Mouse (Mus musculus): ENCODE measurements around the gene Dglucy. TPM values are rescaled to one million over a fixed set of nuclear protein-coding genes. Genes with fewer than 3 reads are reported as not detected.

The Dglucy gene
- polyA plus RNA-seq, 1 experiment, result 6.4 TPM

- no peak for TF ChIP-seq CTCF (IDR thresholded peaks at IDR 0.05; ENCODE audit: insufficient read depth, low read length)
- TF ChIP-seq POLR2A (IDR thresholded peaks at IDR 0.05; ENCODE audit: borderline replicate concordance, extremely low read depth, low read depth, low read length), result no peak
- 63% methylated on average over 11 of the region's 11 CpGs for WGBS
- Histone ChIP-seq H3K4me1 (ENCODE audit: control insufficient read depth, insufficient read depth, low read length) (peaks cover 2% of the 10 kb centered on the region; the same call in 1 of the 2 replicates), H3K4me3 (replicated peaks; ENCODE audit: extremely low read depth, low read depth, low read length) (no peak overlapping the region)
- DNase-seq, result no peak
Measured at GRCm38 (mm10) chr12:100762663-100763425, 16.0 kb upstream of the Dglucy start.

- 26% methylated on average over 13 of the region's 13 CpGs for WGBS
Measured at GRCm38 (mm10) chr12:100764329-100765018, 14.4 kb upstream of the Dglucy start.

GRCm38 (mm10) chr12:100769871-100770270 is 9.0 kb upstream of the Dglucy start:
- peaks cover 6% of the 10 kb centered on the region for H3K4me1 ChIP-seq (ENCODE audit: control insufficient read depth, insufficient read depth, low read length)
- TF ChIP-seq CTCF (IDR thresholded peaks at IDR 0.05; ENCODE audit: insufficient read depth, low read length), result no peak
- no peak for TF ChIP-seq POLR2A (IDR thresholded peaks at IDR 0.05; ENCODE audit: borderline replicate concordance, extremely low read depth, low read depth, low read length)
- WGBS, result 89% methylated on average over 6 of the region's 6 CpGs
- no peak for DNase-seq
- H3K4me3 ChIP-seq (replicated peaks; ENCODE audit: extremely low read depth, low read depth, low read length), result no peak overlapping the region

More at GRCm38 (mm10) chr12:100764329-100765018, 14.4 kb upstream of the Dglucy start:
- no peak for DNase-seq
- H3K4me1 ChIP-seq (ENCODE audit: control insufficient read depth, insufficient read depth, low read length), result peaks cover 2% of the 10 kb centered on the region; the same call in 1 of the 2 replicates
- no peak overlapping the region for H3K4me3 ChIP-seq (replicated peaks; ENCODE audit: extremely low read depth, low read depth, low read length)
- TF ChIP-seq CTCF (IDR thresholded peaks at IDR 0.05; ENCODE audit: insufficient read depth, low read length) (no peak), POLR2A (IDR thresholded peaks at IDR 0.05; ENCODE audit: borderline replicate concordance, extremely low read depth, low read depth, low read length) (no peak)

- H3K4me3 ChIP-seq (replicated peaks; ENCODE audit: extremely low read depth, low read depth, low read length), result no peak overlapping the region
- H3K4me1 ChIP-seq (ENCODE audit: control insufficient read depth, insufficient read depth, low read length), result peaks cover 5% of the 10 kb centered on the region; the same call in 1 of the 2 replicates
- TF ChIP-seq POLR2A (IDR thresholded peaks at IDR 0.05; ENCODE audit: borderline replicate concordance, extremely low read depth, low read depth, low read length), result no peak
- TF ChIP-seq CTCF (IDR thresholded peaks at IDR 0.05; ENCODE audit: insufficient read depth, low read length), result no peak
- DNase-seq, result no peak
- WGBS, result 58% methylated on average over 3 of the region's 3 CpGs
Measured at GRCm38 (mm10) chr12:100770765-100771164, 8.1 kb upstream of the Dglucy start.

- WGBS, result 13% methylated on average over 7 of the region's 7 CpGs
- no peak overlapping the region for H3K4me3 ChIP-seq (replicated peaks; ENCODE audit: extremely low read depth, low read depth, low read length)
- TF ChIP-seq POLR2A (IDR thresholded peaks at IDR 0.05; ENCODE audit: borderline replicate concordance, extremely low read depth, low read depth, low read length) (no peak), CTCF (IDR thresholded peaks at IDR 0.05; ENCODE audit: insufficient read depth, low read length) (peak; percentile 52; the same call in 1 of the 2 replicates)
- DNase-seq, result no peak
- H3K4me1 ChIP-seq (ENCODE audit: control insufficient read depth, insufficient read depth, low read length), result peaks cover 11% of the 10 kb centered on the region; the same call in 1 of the 2 replicates
Measured at GRCm38 (mm10) chr12:100772230-100772984, 6.5 kb upstream of the Dglucy start.

- TF ChIP-seq CTCF (IDR thresholded peaks at IDR 0.05; ENCODE audit: insufficient read depth, low read length) (no peak), POLR2A (IDR thresholded peaks at IDR 0.05; ENCODE audit: borderline replicate concordance, extremely low read depth, low read depth, low read length) (no peak)
- WGBS, result 52% methylated on average over 7 of the region's 7 CpGs
- peaks cover 17% of the 10 kb centered on the region for H3K4me1 ChIP-seq (ENCODE audit: control insufficient read depth, insufficient read depth, low read length)
- no peak overlapping the region for H3K4me3 ChIP-seq (replicated peaks; ENCODE audit: extremely low read depth, low read depth, low read length)
- DNase-seq, result no peak
Measured at GRCm38 (mm10) chr12:100774756-100775155, 4.1 kb upstream of the Dglucy start.

- Histone ChIP-seq H3K4me1 (ENCODE audit: control insufficient read depth, insufficient read depth, low read length) (peaks cover 17% of the 10 kb centered on the region), H3K4me3 (replicated peaks; ENCODE audit: extremely low read depth, low read depth, low read length) (no peak overlapping the region)
- no peak for DNase-seq
- no peak for TF ChIP-seq POLR2A (IDR thresholded peaks at IDR 0.05; ENCODE audit: borderline replicate concordance, extremely low read depth, low read depth, low read length)
- TF ChIP-seq CTCF (IDR thresholded peaks at IDR 0.05; ENCODE audit: insufficient read depth, low read length), result no peak
Measured at GRCm38 (mm10) chr12:100775291-100775690, 3.6 kb upstream of the Dglucy start.

- Histone ChIP-seq H3K4me1 (ENCODE audit: control insufficient read depth, insufficient read depth, low read length) (peaks cover 17% of the 10 kb centered on the region), H3K4me3 (replicated peaks; ENCODE audit: extremely low read depth, low read depth, low read length) (no peak overlapping the region)
- DNase-seq, result no peak
- WGBS, result 48% methylated on average over 8 of the region's 8 CpGs
- TF ChIP-seq CTCF (IDR thresholded peaks at IDR 0.05; ENCODE audit: insufficient read depth, low read length), result no peak
- no peak for TF ChIP-seq POLR2A (IDR thresholded peaks at IDR 0.05; ENCODE audit: borderline replicate concordance, extremely low read depth, low read depth, low read length)
Measured at GRCm38 (mm10) chr12:100775911-100776581, 2.8 kb upstream of the Dglucy start.

- no peak overlapping the region for H3K4me3 ChIP-seq (replicated peaks; ENCODE audit: extremely low read depth, low read depth, low read length)
- WGBS, result 79% methylated on average over 6 of the region's 6 CpGs
- no peak for TF ChIP-seq CTCF (IDR thresholded peaks at IDR 0.05; ENCODE audit: insufficient read depth, low read length)
- no peak for TF ChIP-seq POLR2A (IDR thresholded peaks at IDR 0.05; ENCODE audit: borderline replicate concordance, extremely low read depth, low read depth, low read length)
- DNase-seq, result no peak
- peaks cover 17% of the 10 kb centered on the region for H3K4me1 ChIP-seq (ENCODE audit: control insufficient read depth, insufficient read depth, low read length)
Measured at GRCm38 (mm10) chr12:100776991-100777390, 1.9 kb upstream of the Dglucy start.

Data from lung, adult 2 months (tissue).